Mouse (Mus musculus) adrenal gland, adult 18-20 months (tissue): Measurements from ENCODE around the gene Lin28a. TPM values are rescaled to one million over a fixed set of nuclear protein-coding genes. Genes with fewer than 3 reads are reported as not detected.

Source experiments
- DNase-seq, 2 experiments: peaks; one replicate each; pipeline ENCODE4 v3.0.0; 2021 to 2022; ENCODE audit warnings: low spot score in 2 of 2
- total RNA-seq, 2 experiments: library from RNA; stranded (reverse); gene quantifications; 1 replicate in 1 of 2; 2 replicates in 1 of 2; pipeline ENCODE4 v1.2.3; 2021

Lin28a gene
- total RNA-seq, 2 experiments from 2014 or later: not detected

- no peak for DNase-seq
These were observed 38.1 kb downstream of the Lin28a start for GRCm38 (mm10) chr4:133980496-133980895.

GRCm38 (mm10) chr4:133978021-133978711 lies 40.5 kb downstream of the Lin28a start:
- no peak for DNase-seq

GRCm38 (mm10) chr4:133971741-133972140 lies 46.9 kb downstream of the Lin28a start:
- no peak for DNase-seq

- no peak for DNase-seq
These were observed 47.8 kb downstream of the Lin28a start for GRCm38 (mm10) chr4:133970876-133971275.

GRCm38 (mm10) chr4:133970196-133970595 lies 48.4 kb downstream of the Lin28a start:
- no peak for DNase-seq

GRCm38 (mm10) chr4:133969114-133969770 lies 49.4 kb downstream of the Lin28a start:
- no peak for DNase-seq

- peak; percentile 29 to 34 for DNase-seq
These were observed 50.3 kb downstream of the Lin28a start, which contains the start of gene Hmgn2 for GRCm38 (mm10) chr4:133968150-133968921. TSS of gene Hmgn2 (minus strand) at chr4:133968650.

- DNase-seq: peak; percentile 77 to 81
These were observed 50.8 kb downstream of the Lin28a start for GRCm38 (mm10) chr4:133967866-133968149.

- DNase-seq: peak; percentile 98 to 99
These were observed 51.3 kb downstream of the Lin28a start for GRCm38 (mm10) chr4:133967138-133967865.

GRCm38 (mm10) chr4:133966271-133966940 lies 52.2 kb downstream of the Lin28a start:
- DNase-seq: no peak

- no peak for DNase-seq
These were observed 56.1 kb downstream of the Lin28a start for GRCm38 (mm10) chr4:133962566-133962965.

- DNase-seq: no peak
These were observed 59.8 kb downstream of the Lin28a start for GRCm38 (mm10) chr4:133958884-133959283.

GRCm38 (mm10) chr4:133956358-133956757 lies 62.3 kb downstream of the Lin28a start:
- DNase-seq: no peak

Other genes with a start within 250 kb of the Lin28a start
- 10 to 100 TPM; 11.1 to 17.2 TPM for gene Rps6ka1, start 131.0 kb downstream of the Lin28a start, total RNA-seq
- gene Hmgn2, start 50.2 kb downstream of the Lin28a start, total RNA-seq: 100 to 1,000 TPM in 1 of 2 experiments, 10 to 100 TPM in 1; 79.3 to 181 TPM
- gene Dhdds, start 17.9 kb downstream of the Lin28a start, total RNA-seq: 10 to 100 TPM; 39.1 to 46.2 TPM
- gene Zfp683, start 35.0 kb upstream of the Lin28a start, total RNA-seq: under 1 TPM in 1 of 2 experiments, not detected in 1; 0.32 TPM
- under 1 TPM in 1 of 2 experiments, not detected in 1; 0.13 TPM for gene Crybg2, start 42.0 kb upstream of the Lin28a start, total RNA-seq
- gene Cd52, start 76.2 kb upstream of the Lin28a start, total RNA-seq: 10 to 100 TPM; 14.0 to 19.9 TPM
- 10 to 100 TPM in 1 of 2 experiments, 1 to 10 TPM in 1; 8.7 to 12.6 TPM for gene Ubxn11, start 83.7 kb upstream of the Lin28a start, total RNA-seq
- gene Sh3bgrl3, start 109.9 kb upstream of the Lin28a start, total RNA-seq: 100 to 1,000 TPM in 1 of 2 experiments, 10 to 100 TPM in 1; 73.4 to 102 TPM
- 10 to 100 TPM; 12.9 to 15.4 TPM for gene Cep85, start 168.3 kb upstream of the Lin28a start, total RNA-seq
- gene Gm7534, start 184.2 kb upstream of the Lin28a start, total RNA-seq: not detected
- not detected for gene Catsper4, start 208.5 kb upstream of the Lin28a start, total RNA-seq
- gene Cnksr1, start 219.6 kb upstream of the Lin28a start, total RNA-seq: under 1 TPM; 0.66 to 0.99 TPM
- not detected for gene E130218I03Rik, start 224.8 kb upstream of the Lin28a start, total RNA-seq
- gene Zfp593, start 226.8 kb upstream of the Lin28a start, total RNA-seq: 10 to 100 TPM; 10.5 to 10.8 TPM
- gene Gm30191, start 228.1 kb upstream of the Lin28a start, total RNA-seq: not detected
- 10 to 100 TPM in 1 of 2 experiments, 1 to 10 TPM in 1; 9.3 to 10.0 TPM for gene Grrp1, start 235.3 kb upstream of the Lin28a start, total RNA-seq